In the genomic region with DNA sequence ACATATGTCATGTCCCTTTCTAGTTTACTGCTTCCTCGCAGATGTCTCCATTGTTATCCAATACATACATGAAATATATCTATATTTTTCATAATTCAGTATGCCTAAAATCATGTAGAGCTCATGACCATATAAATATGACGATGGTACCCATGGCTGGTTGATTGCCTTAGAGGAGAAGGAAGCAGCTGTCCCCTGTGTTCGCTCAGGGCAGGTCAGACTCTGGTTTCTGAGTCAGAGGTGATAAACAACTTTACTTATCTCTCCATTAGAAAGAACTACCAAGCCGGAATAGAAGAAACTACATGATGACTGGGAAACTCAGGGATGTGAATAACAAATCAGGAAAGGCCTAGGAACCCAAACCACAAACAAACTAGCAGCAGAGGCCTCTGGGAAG, we compare ENCODE assay signal across 26 mouse cellular contexts.
DNase-seq lines count a peak whose midpoint lies in the region; ATAC-seq and TF ChIP-seq lines count a peak whose summit lies in the region.
"Had no signal": no experiment of that assay in that cellular context is flagged by ENCODE, and none has a peak within 500 bp of the region (broad histone marks: within the 10 kb centered on the region; RNA-seq: fewer than 3 reads in every experiment).

No protein-coding gene starts in this region.

- no peak for DNase-seq in heart, postnatal 4 days
- DNase-seq in stomach, postnatal 0 days (ENCODE audit: low spot score) = no peak
- DNase-seq: adrenal gland, adult 2 months; adrenal gland, postnatal 10 days; adrenal gland, postnatal 25 days; B cell, adult 2 months; cerebellum, adult 11 months; cerebellum, adult 18-20 months; cerebellum, adult 8-10 months; cerebellum, adult 9-11 months; cerebellum, postnatal 14 days; cerebellum, postnatal 36 days; forebrain, postnatal 0 days had no signal

- H3K9me3 ChIP-seq in heart, embryonic 12.5 days (replicated peaks) = no peaks in the 10 kb centered on the region
- H3K9me3 ChIP-seq in intestine, embryonic 16.5 days (ENCODE audit: control insufficient read depth, low read length) = no peaks in the 10 kb centered on the region
- H3K9me3 ChIP-seq in intestine, embryonic 15.5 days = no peaks in the 10 kb centered on the region
- no peaks in the 10 kb centered on the region for H3K9me3 ChIP-seq in stomach, postnatal 0 days (ENCODE audit: control insufficient read depth, low read length)
- H3K9me3 ChIP-seq in midbrain, embryonic 15.5 days = no peaks in the 10 kb centered on the region
- H3K9me3 ChIP-seq: embryonic facial prominence, embryonic 10.5 days; embryonic facial prominence, embryonic 12.5 days; forebrain, embryonic 13.5 days; forebrain, embryonic 15.5 days; G1E had no signal

- no peak overlapping the region for H3K4me2 ChIP-seq in heart, embryonic 12.5 days
- no peak overlapping the region for H3K4me2 ChIP-seq in intestine, embryonic 16.5 days (ENCODE audit: low read depth, low read length)
- no peak overlapping the region for H3K4me2 ChIP-seq in intestine, embryonic 15.5 days (replicated peaks)
- H3K4me2 ChIP-seq in stomach, postnatal 0 days (replicated peaks; ENCODE audit: low read depth) = no peak overlapping the region
- no peak overlapping the region for H3K4me2 ChIP-seq in midbrain, embryonic 15.5 days
- H3K4me2 ChIP-seq: embryonic facial prominence, embryonic 12.5 days; forebrain, embryonic 13.5 days; forebrain, embryonic 15.5 days had no signal

- 53% methylated on average over 4 of the region's 4 CpGs for WGBS in heart, embryonic 12.5 days
- 69% methylated on average over 4 of the region's 4 CpGs for WGBS in intestine, embryonic 16.5 days
- WGBS in intestine, embryonic 15.5 days = 66% methylated on average over 4 of the region's 4 CpGs
- 67% methylated on average over 4 of the region's 4 CpGs for WGBS in stomach, postnatal 0 days
- 95% methylated on average over 4 of the region's 4 CpGs for WGBS in midbrain, embryonic 15.5 days

- no peak for TF ChIP-seq CTCF in stomach, postnatal 0 days (IDR thresholded peaks at IDR 0.05; ENCODE audit: low read depth)

- H3K36me3 ChIP-seq in heart, embryonic 12.5 days = no peaks in the 10 kb centered on the region
- no peaks in the 10 kb centered on the region for H3K36me3 ChIP-seq in intestine, embryonic 16.5 days (ENCODE audit: control insufficient read depth, insufficient read depth, low read length)
- no peaks in the 10 kb centered on the region for H3K36me3 ChIP-seq in intestine, embryonic 15.5 days
- H3K36me3 ChIP-seq in stomach, postnatal 0 days (ENCODE audit: control insufficient read depth, insufficient read depth, low read length) = no peaks in the 10 kb centered on the region
- H3K36me3 ChIP-seq in midbrain, embryonic 15.5 days (replicated peaks) = no peaks in the 10 kb centered on the region
- H3K36me3 ChIP-seq: forebrain, embryonic 15.5 days; G1E had no signal

- H3K27me3 ChIP-seq in heart, embryonic 12.5 days (replicated peaks) = no peaks in the 10 kb centered on the region
- H3K27me3 ChIP-seq in intestine, embryonic 16.5 days (replicated peaks; ENCODE audit: control insufficient read depth, insufficient read depth, low read length) = no peaks in the 10 kb centered on the region
- no peaks in the 10 kb centered on the region for H3K27me3 ChIP-seq in intestine, embryonic 15.5 days (replicated peaks)
- H3K27me3 ChIP-seq in stomach, postnatal 0 days (ENCODE audit: control insufficient read depth, insufficient read depth, low read length) = no peaks in the 10 kb centered on the region
- H3K27me3 ChIP-seq in midbrain, embryonic 15.5 days (replicated peaks) = no peaks in the 10 kb centered on the region
- H3K27me3 ChIP-seq: CH12.LX; embryonic facial prominence, embryonic 12.5 days; forebrain, embryonic 13.5 days; forebrain, embryonic 15.5 days; Patski had no signal

- H3K27ac ChIP-seq in heart, embryonic 12.5 days (ENCODE audit: poor library complexity, severe bottlenecking) = peak overlapping the region; percentile 27; the same call in 1 of the 2 replicates
- no peak overlapping the region for H3K27ac ChIP-seq in intestine, embryonic 16.5 days (ENCODE audit: low read length)
- H3K27ac ChIP-seq in intestine, embryonic 15.5 days = no peak overlapping the region
- H3K27ac ChIP-seq in stomach, postnatal 0 days (replicated peaks) = no peak overlapping the region
- no peak overlapping the region for H3K27ac ChIP-seq in midbrain, embryonic 15.5 days
- H3K27ac ChIP-seq: forebrain, embryonic 13.5 days; forebrain, embryonic 15.5 days had no signal

- H3K9ac ChIP-seq in heart, embryonic 12.5 days = no peak overlapping the region
- no peak overlapping the region for H3K9ac ChIP-seq in intestine, embryonic 16.5 days (ENCODE audit: low read depth, low read length)
- H3K9ac ChIP-seq in intestine, embryonic 15.5 days = no peak overlapping the region
- H3K9ac ChIP-seq in stomach, postnatal 0 days (ENCODE audit: low read length) = no peak overlapping the region
- no peak overlapping the region for H3K9ac ChIP-seq in midbrain, embryonic 15.5 days
- H3K9ac ChIP-seq: embryonic facial prominence, embryonic 12.5 days; forebrain, embryonic 13.5 days; forebrain, embryonic 15.5 days; forebrain, postnatal 0 days had no signal

- ATAC-seq in heart, embryonic 12.5 days (ENCODE audit: insufficient number of reproducible peaks, low FRiP score) = no peak
- peak; percentile 55; the same call in 1 of the 2 replicates for ATAC-seq in intestine, embryonic 16.5 days
- no peak for ATAC-seq in intestine, embryonic 15.5 days
- peak; percentile 54; the same call in 1 of the 2 replicates for ATAC-seq in stomach, postnatal 0 days (ENCODE audit: low FRiP score, low TSS enrichment)
- no peak for ATAC-seq in midbrain, embryonic 15.5 days (replicated peaks)
- ATAC-seq: activated CD4-positive, CD25-positive, alpha-beta regulatory T cell, adult 4 months; CD4-positive, CD25-positive, alpha-beta regulatory T cell, adult 4 months; Patski had no signal

- no peak overlapping the region for H3K4me3 ChIP-seq in heart, embryonic 12.5 days
- H3K4me3 ChIP-seq in intestine, embryonic 16.5 days (ENCODE audit: low read length) = no peak overlapping the region
- H3K4me3 ChIP-seq in intestine, embryonic 15.5 days (replicated peaks) = no peak overlapping the region
- H3K4me3 ChIP-seq in stomach, postnatal 0 days (ENCODE audit: low read depth, low read length) = no peak overlapping the region
- no peak overlapping the region for H3K4me3 ChIP-seq in midbrain, embryonic 15.5 days
- H3K4me3 ChIP-seq: embryonic facial prominence, embryonic 10.5 days; embryonic facial prominence, embryonic 12.5 days; forebrain, embryonic 13.5 days; forebrain, embryonic 15.5 days had no signal

- TF ChIP-seq EP300 in stomach, postnatal 0 days (optimal IDR thresholded peaks at IDR 0.05) = no peak

- H3K4me1 ChIP-seq in heart, embryonic 12.5 days (replicated peaks) = 0 out of 2 replicates have a peak, but pooled peaks cover 5% of the 10 kb centered on the region
- H3K4me1 ChIP-seq in intestine, embryonic 16.5 days (ENCODE audit: control insufficient read depth, insufficient read depth, low read length) = no peaks in the 10 kb centered on the region
- H3K4me1 ChIP-seq in intestine, embryonic 15.5 days (replicated peaks) = no peaks in the 10 kb centered on the region
- no peaks in the 10 kb centered on the region for H3K4me1 ChIP-seq in stomach, postnatal 0 days (replicated peaks; ENCODE audit: control insufficient read depth, insufficient read depth)
- no peaks in the 10 kb centered on the region for H3K4me1 ChIP-seq in midbrain, embryonic 15.5 days

Comparison
In these comparisons a context has a peak if more than half of its experiments do, and no peak if none do; other contexts are left out.
1. ATAC-seq: peak in intestine, embryonic 16.5 days (single experiment) and stomach, postnatal 0 days (single experiment); none in heart, embryonic 12.5 days (single experiment), intestine, embryonic 15.5 days (single experiment) and midbrain, embryonic 15.5 days (single experiment).